Mouse (Mus musculus) CD4-positive, CD25-positive, alpha-beta regulatory T cell (primary cell): ENCODE results near the gene Exoc3l. TPM values are rescaled to one million over a fixed set of nuclear protein-coding genes. Genes with fewer than 3 reads are reported as not detected.

ENCODE experiments used
- polyA plus RNA-seq: library from polyadenylated mRNA; unstranded; fragments of 100-300 nt; shearing (Covaris generic); gene quantifications from one replicate; pipeline ENCODE4 v1.2.1, GENCODE M21; 2017

Exoc3l gene
- 1.5 TPM for polyA plus RNA-seq

DNA sequence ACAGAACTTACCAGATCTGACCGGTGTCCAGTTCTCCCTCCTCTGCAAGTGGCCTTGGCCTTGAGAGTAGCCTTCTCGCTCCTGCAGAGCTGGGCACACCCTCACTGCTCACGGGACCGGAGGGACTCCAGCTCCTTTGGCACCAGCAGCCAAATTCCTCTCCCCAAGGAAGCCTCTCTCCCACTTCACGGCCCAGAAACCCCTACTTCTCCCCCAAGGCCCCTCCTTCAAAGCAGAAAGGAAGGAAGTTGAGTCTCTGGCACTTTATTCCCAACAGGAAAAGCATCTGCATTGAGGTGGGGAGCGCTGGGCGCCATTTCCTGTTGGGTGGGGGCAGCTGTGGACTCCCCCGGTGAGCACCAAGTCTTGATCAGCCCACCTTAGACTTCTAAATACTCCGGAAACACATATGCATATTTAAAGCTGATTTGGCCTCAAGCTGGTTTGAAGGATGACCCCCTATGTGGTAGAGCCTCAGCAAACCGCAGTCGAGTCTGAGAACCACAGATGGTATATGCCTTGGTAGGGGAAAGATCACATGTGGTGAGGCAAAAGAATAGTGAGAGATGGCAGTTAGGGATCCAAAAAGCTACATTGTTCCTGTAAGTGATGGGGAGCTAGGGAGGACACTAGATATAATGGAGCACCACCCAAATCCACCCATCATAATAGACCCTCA lies at the start of gene Exoc3l:
Gene Exoc3l (minus strand): TSS at position 207 of the 679 bp plus-strand sequence.

DNA sequence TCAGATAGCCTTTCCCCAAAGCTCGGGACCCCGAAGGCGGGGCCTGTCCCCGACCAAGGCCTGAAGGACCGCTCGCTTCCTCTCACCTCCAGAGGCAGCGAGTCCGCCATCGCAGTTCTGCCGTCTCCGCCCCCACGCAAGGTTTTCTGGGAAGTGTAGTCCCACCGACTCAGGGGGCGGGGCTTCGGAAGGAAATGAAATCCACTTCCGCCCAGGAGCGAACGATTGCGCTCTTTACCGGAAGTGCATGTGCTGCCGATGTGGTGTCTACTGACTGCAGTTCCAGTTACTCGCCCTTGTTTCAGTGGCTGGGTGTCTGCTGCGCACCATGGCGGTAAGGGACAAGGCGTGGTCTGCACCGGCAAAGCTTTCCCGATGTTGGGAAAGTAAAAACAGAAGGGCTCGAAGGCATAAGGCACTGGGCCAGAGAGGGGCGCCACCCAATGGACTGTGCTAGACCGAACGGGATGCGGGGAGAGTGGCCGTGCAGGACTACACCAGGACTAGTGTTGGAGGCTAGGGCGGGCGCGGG lies 30.3 kb upstream of the Exoc3l start, which contains the start of the genes Lrrc29 and Tmem208:
Gene Lrrc29 (minus strand): TSS at position 138 of the 532 bp plus-strand sequence.
Gene Tmem208 (plus strand): TSS at position 214 of the 532 bp plus-strand sequence.

GRCm38 (mm10) chr8:105305211-105306145 lies 9.6 kb upstream of the Exoc3l start, which contains the start of gene Elmo3:
TSS of gene Elmo3 (plus strand) at chr8:105305601.

GRCm38 (mm10) chr8:105297511-105298192 lies 1.8 kb upstream of the Exoc3l start, which contains the start of gene E2f4:
TSS of gene E2f4 (plus strand) at chr8:105297663.

DNA sequence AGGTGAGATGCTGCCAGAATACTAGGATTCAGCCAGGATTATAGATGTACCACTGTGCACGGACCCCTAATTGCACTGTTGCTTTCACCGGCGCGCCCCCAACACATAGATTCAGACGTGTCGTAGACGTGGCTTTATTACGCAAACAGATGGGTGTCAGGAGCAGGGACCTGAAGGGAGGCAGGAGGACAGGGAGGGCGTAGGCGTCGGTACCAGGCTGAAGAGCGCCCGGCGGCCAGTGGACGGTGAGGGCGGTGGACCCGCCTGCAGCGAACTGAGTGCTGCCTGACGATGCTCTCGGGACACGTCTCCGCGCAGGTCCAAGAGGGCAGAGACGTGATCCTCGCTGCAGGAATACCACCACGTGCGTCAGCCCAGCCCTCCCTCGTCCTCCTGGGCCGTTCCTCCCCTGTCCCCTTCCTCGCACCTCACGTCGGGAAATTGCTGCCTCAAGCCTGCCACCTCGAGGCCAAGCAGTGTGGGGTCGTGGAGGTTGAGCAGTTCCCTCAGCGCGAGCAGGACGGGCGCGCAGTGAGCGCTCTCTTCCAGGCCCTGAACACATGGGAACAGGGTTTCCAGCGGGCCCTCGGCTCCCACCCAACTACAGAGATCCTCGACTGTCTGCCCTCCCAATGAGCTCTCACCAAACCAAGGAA lies 6.0 kb downstream of the Exoc3l start, which contains the start of gene 4931428F04Rik:
Gene 4931428F04Rik (minus strand): TSS at position 60 of the 656 bp plus-strand sequence.

DNA sequence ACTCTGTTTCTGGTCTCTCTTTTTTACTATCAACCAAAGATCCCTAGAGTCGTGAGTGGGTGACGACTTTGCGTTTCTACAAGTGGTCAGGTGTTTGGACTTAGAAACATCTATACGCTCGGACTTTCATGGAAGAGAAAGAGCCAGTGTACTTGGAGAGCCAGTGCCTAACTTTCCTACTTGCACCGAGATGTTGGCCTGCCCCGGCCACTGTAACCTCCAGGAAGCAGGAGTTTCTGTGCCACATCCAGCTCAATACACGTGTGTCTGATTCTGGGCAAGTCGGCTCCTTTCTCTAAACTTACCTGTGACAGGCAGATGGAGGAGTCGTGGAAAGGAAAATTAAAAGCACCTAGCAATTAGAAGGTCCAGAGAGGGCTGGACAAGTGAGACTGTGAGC lies 20.1 kb downstream of the Exoc3l start, which contains the start of gene Nol3:
Gene Nol3 (plus strand): TSS at position 301 of the 400 bp plus-strand sequence.

DNA sequence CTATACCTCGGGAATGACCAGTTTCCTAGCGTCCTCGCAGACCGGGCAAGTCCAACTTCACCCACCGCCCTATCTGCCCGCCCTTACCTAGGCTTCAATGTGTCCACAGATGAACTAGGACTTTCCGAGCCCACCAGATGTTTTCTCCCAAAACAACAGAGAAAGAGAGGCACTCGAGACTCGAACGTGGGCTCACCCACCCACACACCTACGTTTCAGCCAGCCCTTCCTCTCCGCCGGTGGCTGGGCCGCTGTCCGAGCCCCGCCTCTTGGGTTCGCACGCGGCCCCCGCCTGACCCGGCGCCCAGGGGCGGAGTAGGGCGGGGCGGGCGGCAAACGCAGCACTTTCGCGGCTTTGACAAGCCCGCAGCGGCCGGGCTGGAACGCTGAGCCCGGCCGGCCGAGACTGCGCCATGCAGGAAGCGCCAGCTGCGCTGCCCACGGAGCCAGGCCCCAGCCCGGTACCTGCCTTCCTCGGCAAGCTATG lies 26.4 kb downstream of the Exoc3l start, which contains the start of gene Hsf4:
Gene Hsf4 (plus strand): TSS at position 341 of the 487 bp plus-strand sequence.

DNA sequence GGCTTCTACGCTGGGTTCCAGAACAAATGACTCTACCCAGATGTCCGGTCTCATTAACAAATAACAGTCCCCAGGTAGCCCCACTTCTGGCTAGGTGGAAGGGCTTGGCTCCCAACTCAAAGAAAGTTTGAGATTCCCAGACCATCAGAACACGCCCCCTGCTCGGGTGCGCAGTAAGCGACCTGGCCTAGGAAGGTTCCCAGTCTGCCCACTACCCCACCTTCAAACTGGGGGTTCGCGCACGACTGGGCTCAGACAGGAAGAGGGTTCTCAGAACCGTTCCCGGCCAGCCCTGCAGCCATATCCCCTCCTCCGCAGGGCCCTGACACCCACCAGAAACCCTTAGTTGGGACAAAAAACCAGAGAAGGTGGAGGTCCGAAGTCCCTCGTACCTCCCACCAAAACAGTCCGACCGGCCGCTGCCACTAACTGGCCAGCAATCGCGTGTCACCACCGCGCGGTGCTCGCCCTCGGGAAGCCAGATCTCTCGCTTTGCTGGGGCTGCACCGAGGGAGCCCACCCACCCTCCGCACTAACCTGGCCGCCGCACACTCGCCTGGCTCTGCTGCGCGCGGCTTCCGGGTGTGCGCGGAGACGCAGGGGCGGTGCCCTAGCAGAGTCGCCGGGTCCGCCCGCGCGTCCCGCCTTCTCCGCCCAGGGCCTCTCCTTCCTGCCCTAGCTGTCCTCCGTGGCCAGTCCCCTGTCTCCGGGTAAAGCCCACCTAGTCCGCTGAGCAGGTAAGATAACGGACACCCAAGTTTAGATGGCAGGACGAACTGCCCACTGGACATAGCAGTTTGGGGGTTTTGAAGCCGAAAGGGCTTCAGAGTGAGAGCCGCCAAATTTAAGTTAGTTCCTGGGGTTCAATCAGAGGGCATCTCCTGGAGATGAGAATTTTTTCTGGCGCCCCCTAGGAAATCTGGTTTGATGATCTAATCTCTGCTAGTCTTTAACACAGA lies 31.6 kb downstream of the Exoc3l start, which contains the start of the genes Tradd and Fbxl8:
Gene Tradd (minus strand): TSS at position 586 of the 959 bp plus-strand sequence.
Gene Fbxl8 (plus strand): TSS at position 625 of the 959 bp plus-strand sequence.

GRCm38 (mm10) chr8:105254966-105255350 lies 40.9 kb downstream of the Exoc3l start, which contains the start of gene B3gnt9:
TSS of gene B3gnt9 (minus strand) at chr8:105255153.

Other genes with a start within 250 kb of the Exoc3l start
- gene Ces3a, start 247.5 kb downstream of the Exoc3l start, polyA plus RNA-seq, result not detected
- gene Ces3b, start 212.3 kb downstream of the Exoc3l start, polyA plus RNA-seq, result not detected
- not detected for gene Ces4a, start 164.3 kb downstream of the Exoc3l start, polyA plus RNA-seq
- gene Cbfb, start 125.4 kb downstream of the Exoc3l start, polyA plus RNA-seq, result 118 TPM
- gene D230025D16Rik, start 71.0 kb downstream of the Exoc3l start, polyA plus RNA-seq, result 27.3 TPM
- 0.92 TPM for gene B3gnt9, start 40.9 kb downstream of the Exoc3l start, polyA plus RNA-seq
- 80.1 TPM for gene Tradd, start 31.5 kb downstream of the Exoc3l start, polyA plus RNA-seq
- 21.7 TPM for gene Fbxl8, start 31.5 kb downstream of the Exoc3l start, polyA plus RNA-seq
- 0.80 TPM for gene Hsf4, start 26.3 kb downstream of the Exoc3l start, polyA plus RNA-seq
- not detected for gene Nol3, start 20.0 kb downstream of the Exoc3l start, polyA plus RNA-seq
- 1.3 TPM for gene 4931428F04Rik, start 6.2 kb downstream of the Exoc3l start, polyA plus RNA-seq
- gene E2f4, start 1.6 kb upstream of the Exoc3l start, polyA plus RNA-seq, result 168 TPM
- gene Elmo3, start 9.5 kb upstream of the Exoc3l start, polyA plus RNA-seq, result 9.4 TPM
- 4.7 TPM for gene Lrrc29, start 30.2 kb upstream of the Exoc3l start, polyA plus RNA-seq
- 127 TPM for gene Tmem208, start 30.3 kb upstream of the Exoc3l start, polyA plus RNA-seq
- gene Fhod1, start 51.9 kb upstream of the Exoc3l start, polyA plus RNA-seq, result 1.7 TPM
- 0.91 TPM for gene Slc9a5, start 52.7 kb upstream of the Exoc3l start, polyA plus RNA-seq
- gene Plekhg4, start 77.2 kb upstream of the Exoc3l start, polyA plus RNA-seq, result not detected
- gene Kctd19, start 117.4 kb upstream of the Exoc3l start, polyA plus RNA-seq, result 0.10 TPM
- gene Lrrc36, start 117.5 kb upstream of the Exoc3l start, polyA plus RNA-seq, result not detected
- 0.35 TPM for gene Tppp3, start 175.4 kb upstream of the Exoc3l start, polyA plus RNA-seq
- 5.9 TPM for gene Zdhhc1, start 200.8 kb upstream of the Exoc3l start, polyA plus RNA-seq
- not detected for gene Hsd11b2, start 222.7 kb upstream of the Exoc3l start, polyA plus RNA-seq